Mouse (Mus musculus): Measurements from ENCODE around the gene Trak2. TPM values are rescaled to one million over a fixed set of nuclear protein-coding genes. Genes with fewer than 3 reads are reported as not detected.

The Trak2 gene
- total and polyA plus RNA-seq, 3 experiments = 11.4 to 107 (median 15.5) TPM

GRCm38 (mm10) chr1:58952997-58953396, 20.2 kb downstream of the Trak2 start:
- no peak for DNase-seq (ENCODE audit: low read depth, low spot score)
- H3K9ac ChIP-seq (ENCODE audit: control insufficient read depth, low read depth, low read length, poor library complexity, severe bottlenecking) = no peak overlapping the region
- H3K9me3 ChIP-seq (replicated peaks; ENCODE audit: insufficient read depth, low read length) = no peaks in the 10 kb centered on the region
- H3K4me3 ChIP-seq (ENCODE audit: control insufficient read depth in 1 of 2, insufficient read depth in 1 of 2, low read depth in 2 of 2, low read length in 2 of 2) = no peak overlapping the region
- no peak overlapping the region for H3K27ac ChIP-seq (ENCODE audit: control insufficient read depth, low read depth, low read length)
- TF ChIP-seq NELFE (IDR thresholded peaks at IDR 0.05; ENCODE audit: low read depth, low read length) (no peak), ZNF384 (IDR thresholded peaks at IDR 0.05; ENCODE audit: low read depth, low read length) (no peak), MAX (IDR thresholded peaks at IDR 0.05; ENCODE audit: low read length) (no peak), TCF12 (IDR thresholded peaks at IDR 0.05; ENCODE audit: low read depth, low read length) (no peak), GABPA (IDR thresholded peaks at IDR 0.05; ENCODE audit: low read depth, low read length) (no peak), RAD21 (IDR thresholded peaks at IDR 0.05; ENCODE audit: low read depth, low read length) (no peak), BHLHE40 (IDR thresholded peaks at IDR 0.05; ENCODE audit: borderline replicate concordance, low read depth, low read length) (no peak), CTCF (IDR thresholded peaks at IDR 0.05 in 2 of 3, conservative IDR thresholded peaks at IDR 0.05 in 1 of 3; ENCODE audit: control insufficient read depth in 1 of 3, insufficient read depth in 1 of 3, low read depth in 2 of 3, low read length in 3 of 3, poor library complexity in 1 of 3, severe bottlenecking in 1 of 3) (no peak), TBP (IDR thresholded peaks at IDR 0.05; ENCODE audit: low read depth, low read length) (no peak), JUND (IDR thresholded peaks at IDR 0.05; ENCODE audit: low read depth, low read length) (no peak), ZC3H11A (IDR thresholded peaks at IDR 0.05; ENCODE audit: low read depth, low read length) (no peak), NRF1 (IDR thresholded peaks at IDR 0.05; ENCODE audit: insufficient read depth, low read depth, low read length, poor library complexity, severe bottlenecking) (no peak), SMC3 (IDR thresholded peaks at IDR 0.05; ENCODE audit: low read depth, low read length) (no peak), POLR2AphosphoS5 (IDR thresholded peaks at IDR 0.05; ENCODE audit: borderline replicate concordance, low read depth, low read length) (no peak)
- peaks cover 0 to 32% of the 10 kb centered on the region in 2 experiments; a peak in 2 of 4 replicates for H3K36me3 ChIP-seq (ENCODE audit: control insufficient read depth in 1 of 2, insufficient read depth in 2 of 2, low read length in 2 of 2)
- H3K4me1 ChIP-seq (ENCODE audit: control insufficient read depth in 1 of 2, insufficient read depth in 2 of 2, low read length in 2 of 2) = peaks cover 18 to 23% of the 10 kb centered on the region in 2 experiments
- H3K27me3 ChIP-seq (ENCODE audit: control insufficient read depth in 1 of 2, insufficient read depth in 2 of 2, low read length in 2 of 2) = no peaks in the 10 kb centered on the region
- peaks cover 23% of the 10 kb centered on the region for H3K79me2 ChIP-seq (ENCODE audit: control insufficient read depth, insufficient read depth, low read length, poor library complexity)

- no peak for DNase-seq (ENCODE audit: low read depth, low spot score)
- H3K27ac ChIP-seq (ENCODE audit: control insufficient read depth, low read depth, low read length) = no peak overlapping the region
- peaks cover 0 to 32% of the 10 kb centered on the region in 2 experiments; a peak in 2 of 4 replicates for H3K36me3 ChIP-seq (ENCODE audit: control insufficient read depth in 1 of 2, insufficient read depth in 2 of 2, low read length in 2 of 2)
- H3K9ac ChIP-seq (ENCODE audit: control insufficient read depth, low read depth, low read length, poor library complexity, severe bottlenecking) = no peak overlapping the region
- no peaks in the 10 kb centered on the region for H3K27me3 ChIP-seq (ENCODE audit: control insufficient read depth in 1 of 2, insufficient read depth in 2 of 2, low read length in 2 of 2)
- peaks cover 18 to 23% of the 10 kb centered on the region in 2 experiments for H3K4me1 ChIP-seq (ENCODE audit: control insufficient read depth in 1 of 2, insufficient read depth in 2 of 2, low read length in 2 of 2)
- TF ChIP-seq POLR2A (IDR thresholded peaks at IDR 0.05; ENCODE audit: control insufficient read depth in 1 of 2, insufficient read depth in 1 of 2, low read depth in 1 of 2, low read length in 2 of 2, poor library complexity in 1 of 2) (no peak), ZC3H11A (IDR thresholded peaks at IDR 0.05; ENCODE audit: low read depth, low read length) (no peak), BHLHE40 (IDR thresholded peaks at IDR 0.05; ENCODE audit: borderline replicate concordance, low read depth, low read length) (no peak)
- no peak overlapping the region for H3K4me3 ChIP-seq (ENCODE audit: control insufficient read depth in 1 of 2, insufficient read depth in 1 of 2, low read depth in 2 of 2, low read length in 2 of 2)
- H3K9me3 ChIP-seq (replicated peaks; ENCODE audit: insufficient read depth, low read length) = no peaks in the 10 kb centered on the region
- peaks cover 23% of the 10 kb centered on the region for H3K79me2 ChIP-seq (ENCODE audit: control insufficient read depth, insufficient read depth, low read length, poor library complexity)
These were observed 20.7 kb downstream of the Trak2 start for GRCm38 (mm10) chr1:58952526-58952925.

GRCm38 (mm10) chr1:58951841-58952240, 21.4 kb downstream of the Trak2 start:
- no peak overlapping the region for H3K9ac ChIP-seq (ENCODE audit: control insufficient read depth, low read depth, low read length, poor library complexity, severe bottlenecking)
- H3K79me2 ChIP-seq (ENCODE audit: control insufficient read depth, insufficient read depth, low read length, poor library complexity) = peaks cover 24% of the 10 kb centered on the region
- peaks cover 0 to 32% of the 10 kb centered on the region in 2 experiments; a peak in 2 of 4 replicates for H3K36me3 ChIP-seq (ENCODE audit: control insufficient read depth in 1 of 2, insufficient read depth in 2 of 2, low read length in 2 of 2)
- no peak overlapping the region for H3K27ac ChIP-seq (ENCODE audit: control insufficient read depth, low read depth, low read length)
- no peaks in the 10 kb centered on the region for H3K9me3 ChIP-seq (replicated peaks; ENCODE audit: insufficient read depth, low read length)
- H3K4me3 ChIP-seq (ENCODE audit: control insufficient read depth in 1 of 2, insufficient read depth in 1 of 2, low read depth in 2 of 2, low read length in 2 of 2) = no peak overlapping the region
- H3K27me3 ChIP-seq (ENCODE audit: control insufficient read depth in 1 of 2, insufficient read depth in 2 of 2, low read length in 2 of 2) = no peaks in the 10 kb centered on the region
- H3K4me1 ChIP-seq (ENCODE audit: control insufficient read depth in 1 of 2, insufficient read depth in 2 of 2, low read length in 2 of 2) = peaks cover 18 to 23% of the 10 kb centered on the region in 2 experiments
- no peak for DNase-seq (ENCODE audit: low read depth, low spot score)
- no peak for TF ChIP-seq POLR2A (IDR thresholded peaks at IDR 0.05; ENCODE audit: control insufficient read depth in 1 of 2, insufficient read depth in 1 of 2, low read depth in 1 of 2, low read length in 2 of 2, poor library complexity in 1 of 2)
- no peak for TF ChIP-seq EP300 (IDR thresholded peaks at IDR 0.05; ENCODE audit: low read depth in 1 of 2, low read length in 2 of 2)
- TF ChIP-seq KAT2A (conservative IDR thresholded peaks at IDR 0.05; ENCODE audit: low read depth, low read length) = no peak
- TF ChIP-seq MXI1 (IDR thresholded peaks at IDR 0.05; ENCODE audit: low read depth, low read length) = no peak
- TF ChIP-seq GABPA (IDR thresholded peaks at IDR 0.05; ENCODE audit: low read depth, low read length) = no peak
- no peak for TF ChIP-seq MAFK (IDR thresholded peaks at IDR 0.05; ENCODE audit: borderline replicate concordance, low read depth, low read length)
- no peak for TF ChIP-seq POLR2AphosphoS2 (IDR thresholded peaks at IDR 0.05; ENCODE audit: low read length)
- no peak for TF ChIP-seq NRF1 (IDR thresholded peaks at IDR 0.05; ENCODE audit: insufficient read depth, low read depth, low read length, poor library complexity, severe bottlenecking)
- TF ChIP-seq MAX (IDR thresholded peaks at IDR 0.05; ENCODE audit: low read length) = no peak
- no peak for TF ChIP-seq POLR2AphosphoS5 (IDR thresholded peaks at IDR 0.05; ENCODE audit: borderline replicate concordance, low read depth, low read length)
- TF ChIP-seq GATA1 (IDR thresholded peaks at IDR 0.05; ENCODE audit: low read depth, low read length) = no peak
- no peak for TF ChIP-seq CHD2 (IDR thresholded peaks at IDR 0.05; ENCODE audit: low read length)
- TF ChIP-seq USF2 (IDR thresholded peaks at IDR 0.05; ENCODE audit: borderline replicate concordance in 1 of 2, insufficient read depth in 1 of 2, low read depth in 1 of 2, low read length in 2 of 2) = no peak
- TF ChIP-seq MAZ (IDR thresholded peaks at IDR 0.05; ENCODE audit: low read depth, low read length) = no peak
- no peak for TF ChIP-seq TCF12 (IDR thresholded peaks at IDR 0.05; ENCODE audit: low read depth, low read length)
- no peak for TF ChIP-seq ZMIZ1 (IDR thresholded peaks at IDR 0.05; ENCODE audit: low read depth, low read length)

All from MEL (cell line).